Comparison of ENCODE assay signal across 14 mouse cellular contexts in the genomic region with DNA sequence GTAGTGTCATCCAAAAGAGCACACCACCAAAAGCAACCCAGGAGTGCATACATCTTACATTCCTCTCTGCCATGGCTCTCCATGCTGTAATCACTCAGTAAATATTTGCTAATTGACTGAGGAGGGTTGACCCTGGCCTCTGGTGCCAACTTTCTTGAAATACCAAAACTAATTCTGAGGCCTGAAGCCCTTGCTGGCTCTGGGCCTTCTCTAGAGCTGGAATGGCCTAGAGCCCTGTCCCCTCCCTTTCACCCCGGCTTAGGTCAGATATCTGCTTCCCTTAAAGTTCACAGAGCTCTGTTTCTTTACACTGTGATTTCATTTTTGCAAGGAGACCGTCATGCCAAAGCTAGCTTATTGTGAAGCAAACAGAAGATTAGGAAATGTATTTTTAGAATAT. TPM values are rescaled to one million over a fixed set of nuclear protein-coding genes. Genes with fewer than 3 reads are reported as not detected.
DNase-seq lines count a peak whose midpoint lies in the region; ATAC-seq lines count a peak whose summit lies in the region.
"Had no signal": no experiment of that assay in that cellular context is flagged by ENCODE, and none has a peak within 500 bp of the region (broad histone marks: within the 10 kb centered on the region; RNA-seq: fewer than 3 reads in every experiment).

No protein-coding gene starts in this region.

- H3K4me3 ChIP-seq in heart, embryonic 10.5 days: no peak overlapping the region
- H3K4me3 ChIP-seq in heart, embryonic 11.5 days (ENCODE audit: low read depth, low read length): no peak overlapping the region
- H3K4me3 ChIP-seq in limb, embryonic 10.5 days: no peak overlapping the region
- H3K4me3 ChIP-seq: hindbrain, embryonic 13.5 days; intestine, embryonic 15.5 days had no signal

- DNase-seq in heart, embryonic 10.5 days (ENCODE audit: low spot score): no peak
- peak; percentile 78 for DNase-seq in Muller cell, postnatal 12 days (ENCODE audit: inconsistent ontology term)
- DNase-seq in lung, adult 18-20 months: peak; percentile 71 to 80
- DNase-seq in lung, postnatal 36 days: peak; percentile 78
- no peak for DNase-seq in cerebellum, adult 9-10 months
- DNase-seq in limb, embryonic 10.5 days (ENCODE audit: low spot score): no peak
- DNase-seq: cerebellum, postnatal 36 days; forebrain, postnatal 0 days; gastrocnemius, postnatal 10 days; thymus, postnatal 4 days had no signal

- peak overlapping the region; percentile 42; the same call in 1 of the 2 replicates for H3K27ac ChIP-seq in heart, embryonic 10.5 days
- H3K27ac ChIP-seq in heart, embryonic 11.5 days (ENCODE audit: low read depth, low read length): no peak overlapping the region
- no peak overlapping the region for H3K27ac ChIP-seq in limb, embryonic 10.5 days
- H3K27ac ChIP-seq: hindbrain, embryonic 13.5 days; intestine, embryonic 15.5 days; kidney, postnatal 0 days had no signal

- no peak overlapping the region for H3K4me2 ChIP-seq in heart, embryonic 11.5 days
- H3K4me2 ChIP-seq: hindbrain, embryonic 13.5 days; intestine, embryonic 15.5 days had no signal

- no peaks in the 10 kb centered on the region for H3K36me3 ChIP-seq in heart, embryonic 10.5 days
- H3K36me3 ChIP-seq in heart, embryonic 11.5 days (ENCODE audit: control insufficient read depth, insufficient read depth, low read length): no peaks in the 10 kb centered on the region
- H3K36me3 ChIP-seq in limb, embryonic 10.5 days: no peaks in the 10 kb centered on the region
- H3K36me3 ChIP-seq: hindbrain, embryonic 13.5 days; intestine, embryonic 15.5 days had no signal

- no peak overlapping the region for H3K9ac ChIP-seq in heart, embryonic 11.5 days (ENCODE audit: low read depth, low read length)
- H3K9ac ChIP-seq: forebrain, postnatal 0 days; hindbrain, embryonic 13.5 days; intestine, embryonic 15.5 days had no signal

- H3K4me1 ChIP-seq in heart, embryonic 10.5 days: peaks cover 32% of the 10 kb centered on the region
- peaks cover 16% of the 10 kb centered on the region for H3K4me1 ChIP-seq in heart, embryonic 11.5 days (ENCODE audit: control insufficient read depth, insufficient read depth, low read length)
- peaks cover 11% of the 10 kb centered on the region for H3K4me1 ChIP-seq in limb, embryonic 10.5 days

- no peak for ATAC-seq in heart, embryonic 11.5 days (replicated peaks; ENCODE audit: insufficient number of reproducible peaks, low FRiP score, low TSS enrichment)
- ATAC-seq: forebrain, postnatal 0 days; intestine, embryonic 15.5 days had no signal

- 39% methylated on average over 2 of the region's 2 CpGs for WGBS in heart, embryonic 10.5 days
- 43% methylated on average over 2 of the region's 2 CpGs for WGBS in heart, embryonic 11.5 days (ENCODE audit: insufficient replicate concordance)
- WGBS in limb, embryonic 10.5 days: 81% methylated on average over 2 of the region's 2 CpGs

- peaks cover 16% of the 10 kb centered on the region for H3K27me3 ChIP-seq in heart, embryonic 10.5 days (ENCODE audit: insufficient read depth, poor library complexity, severe bottlenecking)
- H3K27me3 ChIP-seq in heart, embryonic 11.5 days (ENCODE audit: control insufficient read depth, insufficient read depth, low read length): no peaks in the 10 kb centered on the region
- H3K27me3 ChIP-seq in limb, embryonic 10.5 days (ENCODE audit: low read depth, poor library complexity, severe bottlenecking): 0 out of 2 replicates have a peak, but pooled peaks cover 24% of the 10 kb centered on the region

- H3K9me3 ChIP-seq in heart, embryonic 10.5 days: no peaks in the 10 kb centered on the region
- H3K9me3 ChIP-seq in heart, embryonic 11.5 days (replicated peaks; ENCODE audit: control insufficient read depth, low read length): no peaks in the 10 kb centered on the region
- no peaks in the 10 kb centered on the region for H3K9me3 ChIP-seq in limb, embryonic 10.5 days (replicated peaks)
- H3K9me3 ChIP-seq: hindbrain, embryonic 13.5 days; intestine, embryonic 15.5 days had no signal

RNA-seq across cellular contexts. Expression of a gene that starts 6.5 kb away (rescaled TPM):
- polyA plus RNA-seq in heart, embryonic 10.5 days (2016; fragmentation: Nextera tagmentation; extraction: Ambion mirVana): 10.4 and 11.3 TPM in 2 replicates
- polyA plus RNA-seq in heart, embryonic 11.5 days (2014; fragmentation: Nextera tagmentation; extraction: Ambion mirVana): 10.7 and 11.0 TPM in 2 replicates
- 3.4 and 4.6 TPM in 2 replicates for polyA plus RNA-seq in limb, embryonic 10.5 days (2016; fragmentation: Nextera tagmentation; extraction: Ambion mirVana)

Comparison
In these comparisons a context has a peak if more than half of its experiments do, and no peak if none do; other contexts are left out.
1. DNase-seq: peak in Muller cell, postnatal 12 days (single experiment), lung, adult 18-20 months (2 of 2) and lung, postnatal 36 days (single experiment); none in heart, embryonic 10.5 days (single experiment), cerebellum, adult 9-10 months (single experiment) and limb, embryonic 10.5 days (single experiment).